Mouse (Mus musculus) brown adipose tissue, adult 24 weeks (tissue): ENCODE results near the gene Gnb1. TPM values are rescaled to one million over a fixed set of nuclear protein-coding genes. Genes with fewer than 3 reads are reported as not detected.

Source experiments
- H3K27ac ChIP-seq: fragments of 200-500 bp; replicated peaks from 2 replicates; pipeline ENCODE4 v1.5.1; 2012; ENCODE audit warnings: low read depth, mild to moderate bottlenecking, low read length
- H3K4me1 ChIP-seq: fragments of 200-500 bp; 2 replicates; pipeline ENCODE4 v1.6.1; 2012; ENCODE audit warnings: low read length, mixed read lengths; ENCODE audit not compliant: control insufficient read depth, insufficient read depth, insufficient read length
- H3K4me3 ChIP-seq: fragments of 200-500 bp; 2 replicates; pipeline ENCODE4 v1.5.1; 2012; ENCODE audit warnings: low read depth, mild to moderate bottlenecking, low read length, moderate library complexity; ENCODE audit not compliant: insufficient read depth
- polyA plus RNA-seq: library from polyadenylated mRNA; stranded (reverse); fragments of >200 nt; gene quantifications from 2 replicates; pipeline ENCODE4 v1.2.4, GENCODE M21; 2012; ENCODE audit not compliant: missing spikeins, insufficient read depth, insufficient read length

Gene Gnb1
- 193 and 220 TPM in 2 replicates for polyA plus RNA-seq

- peak within 1 kb of the TSS; percentile 89 for H3K27ac ChIP-seq
- peaks cover 51% of the 10 kb centered on the region for H3K4me1 ChIP-seq
- H3K4me3 ChIP-seq = peak within 1 kb of the TSS; percentile 98
Measured at GRCm38 (mm10) chr4:155490990-155491504, at the start of gene Gnb1. Gene Gnb1, plus strand, starts transcription at chr4:155491361.

GRCm38 (mm10) chr4:155442808-155443207 lies 48.4 kb upstream of the Gnb1 start:
- no peaks in the 10 kb centered on the region for H3K4me1 ChIP-seq
- no peak overlapping the region for H3K4me3 ChIP-seq
- no peak overlapping the region for H3K27ac ChIP-seq

GRCm38 (mm10) chr4:155451597-155451996 lies 39.6 kb upstream of the Gnb1 start:
- no peaks in the 10 kb centered on the region for H3K4me1 ChIP-seq
- no peak overlapping the region for H3K27ac ChIP-seq
- no peak overlapping the region for H3K4me3 ChIP-seq

- no peak overlapping the region for H3K4me3 ChIP-seq
- no peak overlapping the region for H3K27ac ChIP-seq
- peaks cover 12% of the 10 kb centered on the region for H3K4me1 ChIP-seq
Measured at GRCm38 (mm10) chr4:155458575-155458974, 32.6 kb upstream of the Gnb1 start.

- no peak overlapping the region for H3K4me3 ChIP-seq
- H3K27ac ChIP-seq = no peak overlapping the region
Measured at GRCm38 (mm10) chr4:155463050-155463449, 28.1 kb upstream of the Gnb1 start.

GRCm38 (mm10) chr4:155463611-155464010 lies 27.6 kb upstream of the Gnb1 start:
- Histone ChIP-seq H3K27ac (no peak overlapping the region), H3K4me3 (no peak overlapping the region), H3K4me1 (peaks cover 14% of the 10 kb centered on the region)

More at GRCm38 (mm10) chr4:155463050-155463449, 28.1 kb upstream of the Gnb1 start:
- H3K4me1 ChIP-seq = peaks cover 14% of the 10 kb centered on the region

GRCm38 (mm10) chr4:155464061-155464460 lies 27.1 kb upstream of the Gnb1 start:
- no peak overlapping the region for H3K4me3 ChIP-seq
- H3K27ac ChIP-seq = no peak overlapping the region
- H3K4me1 ChIP-seq = peaks cover 16% of the 10 kb centered on the region

GRCm38 (mm10) chr4:155465607-155466006 lies 25.6 kb upstream of the Gnb1 start:
- no peak overlapping the region for H3K4me3 ChIP-seq
- no peak overlapping the region for H3K27ac ChIP-seq
- peaks cover 21% of the 10 kb centered on the region for H3K4me1 ChIP-seq

GRCm38 (mm10) chr4:155466080-155466479 lies 25.1 kb upstream of the Gnb1 start:
- H3K4me3 ChIP-seq = no peak overlapping the region
- H3K27ac ChIP-seq = no peak overlapping the region
- peaks cover 21% of the 10 kb centered on the region for H3K4me1 ChIP-seq

GRCm38 (mm10) chr4:155467237-155468010 lies 23.7 kb upstream of the Gnb1 start:
- no peak overlapping the region for H3K4me3 ChIP-seq
- H3K27ac ChIP-seq = no peak overlapping the region
- peaks cover 20% of the 10 kb centered on the region for H3K4me1 ChIP-seq

- Histone ChIP-seq H3K27ac (no peak within 1 kb of the TSS), H3K4me1 (peaks cover 11% of the 10 kb centered on the region; the same call in 1 of the 2 replicates), H3K4me3 (peak within 1 kb of the TSS; percentile 42)
Measured at GRCm38 (mm10) chr4:155468952-155469351, 22.2 kb upstream of the Gnb1 start, which contains the start of gene Tmem52. Gene Tmem52, plus strand, starts transcription at chr4:155469114.

GRCm38 (mm10) chr4:155469590-155470262 lies 21.4 kb upstream of the Gnb1 start:
- H3K4me1 ChIP-seq = peaks cover 10% of the 10 kb centered on the region; the same call in 1 of the 2 replicates
- H3K4me3 ChIP-seq = no peak overlapping the region
- H3K27ac ChIP-seq = no peak overlapping the region

- no peak overlapping the region for H3K4me3 ChIP-seq
- peaks cover 10% of the 10 kb centered on the region; the same call in 1 of the 2 replicates for H3K4me1 ChIP-seq
- no peak overlapping the region for H3K27ac ChIP-seq
Measured at GRCm38 (mm10) chr4:155470263-155470953, 20.8 kb upstream of the Gnb1 start.

- Histone ChIP-seq H3K27ac (no peak overlapping the region), H3K4me3 (no peak overlapping the region), H3K4me1 (peaks cover 10% of the 10 kb centered on the region; the same call in 1 of the 2 replicates)
Measured at GRCm38 (mm10) chr4:155470997-155471396, 20.2 kb upstream of the Gnb1 start.

GRCm38 (mm10) chr4:155471406-155471805 lies 19.8 kb upstream of the Gnb1 start:
- Histone ChIP-seq H3K4me1 (peaks cover 10% of the 10 kb centered on the region; the same call in 1 of the 2 replicates), H3K27ac (no peak overlapping the region), H3K4me3 (no peak overlapping the region)
